Comparison of ENCODE assay signal across 7 mouse cellular contexts in the genomic region with DNA sequence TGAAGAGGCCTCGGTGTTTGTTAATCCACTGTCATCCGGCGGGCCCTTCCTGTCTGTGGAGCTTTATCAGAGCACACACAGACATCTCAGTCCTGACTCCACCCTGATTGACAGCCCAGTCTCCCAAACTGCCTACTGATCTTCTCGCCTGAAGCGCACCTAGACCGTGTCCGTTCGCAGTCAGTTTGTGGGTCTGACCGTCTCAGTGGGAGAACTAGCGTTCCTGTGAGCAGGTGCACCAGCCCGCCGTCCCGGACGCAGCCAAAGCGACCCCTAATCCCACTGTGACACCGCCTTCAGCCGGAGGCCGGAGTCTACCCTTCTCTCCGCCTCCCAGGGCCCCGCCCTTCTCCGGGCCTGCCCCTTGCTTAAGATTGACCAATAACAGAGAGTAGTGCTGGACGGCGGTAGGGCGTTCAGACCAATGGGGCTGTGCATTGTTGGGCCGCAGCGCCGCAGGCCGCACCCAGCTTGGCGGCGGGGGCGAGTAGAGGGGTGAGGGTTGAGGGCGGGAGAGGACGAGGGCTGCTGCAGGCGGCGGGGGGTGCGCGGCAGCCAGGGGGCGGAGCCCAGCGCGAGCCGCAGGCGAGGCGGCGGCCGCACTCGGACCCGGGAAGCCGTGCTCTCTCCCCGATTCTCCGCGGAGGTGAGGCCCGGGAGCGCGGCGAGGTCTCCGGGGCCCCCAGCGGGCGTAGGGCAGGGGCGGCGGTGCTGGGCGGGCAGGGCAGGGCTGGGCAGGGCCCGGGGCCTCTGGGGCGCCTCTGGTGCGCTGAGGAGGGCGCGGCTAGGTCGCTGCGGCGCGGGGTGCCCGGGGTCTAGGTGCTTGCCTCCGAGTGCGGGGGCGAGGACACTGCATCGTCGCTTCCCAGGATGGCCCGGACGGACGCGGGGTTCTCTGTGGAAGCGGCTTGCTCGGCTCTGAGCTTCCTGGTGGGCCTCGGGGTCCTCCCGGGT. TPM values are rescaled to one million over a fixed set of nuclear protein-coding genes. Genes with fewer than 3 reads are reported as not detected.
DNase-seq lines count a peak whose midpoint lies in the region; ATAC-seq lines count a peak whose summit lies in the region.

Add1 (plus strand) TSS at position 397 of the 954 bp plus-strand sequence.

- peaks cover 6% of the 10 kb centered on the region for H3K4me1 ChIP-seq in intestine, embryonic 15.5 days (replicated peaks)
- peaks cover 20% of the 10 kb centered on the region for H3K4me1 ChIP-seq in midbrain, embryonic 10.5 days

- H3K4me2 ChIP-seq in intestine, embryonic 15.5 days (replicated peaks), result peak within 1 kb of the TSS; percentile 63

- H3K9me3 ChIP-seq in intestine, embryonic 15.5 days, result no peaks in the 10 kb centered on the region
- no peaks in the 10 kb centered on the region for H3K9me3 ChIP-seq in midbrain, embryonic 10.5 days (replicated peaks)

- no peaks in the 10 kb centered on the region for H3K36me3 ChIP-seq in intestine, embryonic 15.5 days
- H3K36me3 ChIP-seq in midbrain, embryonic 10.5 days, result peaks cover 13% of the 10 kb centered on the region

- WGBS in intestine, embryonic 15.5 days, result under 1% methylated on average over 75 of the region's 84 CpGs
- WGBS in midbrain, embryonic 10.5 days, result under 1% methylated on average over 84 of the region's 84 CpGs

- peak; percentile 99 for DNase-seq in adrenal gland, adult 2 months
- peak; percentile 95 for DNase-seq in embryo, embryonic 11.5 days (ENCODE audit: low read depth, low spot score)
- DNase-seq in gastrocnemius, postnatal 36 days, result peak; percentile 94 to 95
- DNase-seq in left cerebral cortex, postnatal 25 days (ENCODE audit: low spot score in 2 of 2), result peak; percentile 97 to 98
- DNase-seq in midbrain, embryonic 10.5 days (ENCODE audit: low spot score), result peak; percentile 97
- peak; percentile 89 for DNase-seq in right cerebral cortex, postnatal 4 days

- intact Hi-C loops in gastrocnemius, postnatal 36 days (cut with DNase I), result loop anchor here (5.0 kb wide), 1 partner anchor 56 kb away; no protein-coding TSS in a partner anchor
- intact Hi-C loops in left cerebral cortex, postnatal 25 days (cut with DNase I), result loop anchor here (1.0 to 2.0 kb wide), 2 partner anchors 55 to 63 kb away; no protein-coding TSS in a partner anchor

- ATAC-seq in intestine, embryonic 15.5 days, result peak; percentile 99

- peak within 1 kb of the TSS; percentile 91 for H3K27ac ChIP-seq in intestine, embryonic 15.5 days
- peak within 1 kb of the TSS; percentile 99 for H3K27ac ChIP-seq in midbrain, embryonic 10.5 days (replicated peaks)

- H3K9ac ChIP-seq in intestine, embryonic 15.5 days, result peak within 1 kb of the TSS; percentile 95

- peak within 1 kb of the TSS; percentile 88 for H3K4me3 ChIP-seq in intestine, embryonic 15.5 days (replicated peaks)
- peak within 1 kb of the TSS; percentile 99 for H3K4me3 ChIP-seq in midbrain, embryonic 10.5 days

- H3K27me3 ChIP-seq in intestine, embryonic 15.5 days (replicated peaks), result no peaks in the 10 kb centered on the region
- no peaks in the 10 kb centered on the region for H3K27me3 ChIP-seq in midbrain, embryonic 10.5 days (ENCODE audit: low read depth, poor library complexity, severe bottlenecking)

RNA-seq across cellular contexts. Expression of gene Add1, which starts in this region (rescaled TPM):
- 100 to 1,000 TPM; 160 to 168 TPM for total RNA-seq in adrenal gland, adult 2 months (2021)
- polyA plus RNA-seq in adrenal gland, adult 2 months (2012; rRNA removed), result 123 and 134 TPM in 2 replicates
- 10 to 100 TPM; 58.7 to 67.4 TPM for total RNA-seq in gastrocnemius, postnatal 36 days (2021)
- polyA plus RNA-seq in intestine, embryonic 15.5 days (2015; fragmentation: Nextera tagmentation; extraction: Ambion mirVana), result 141 and 149 TPM in 2 replicates
- 100 to 1,000 TPM; 415 to 423 TPM for total RNA-seq in left cerebral cortex, postnatal 25 days (2021)
- polyA plus RNA-seq in midbrain, embryonic 10.5 days (2016; fragmentation: Nextera tagmentation; extraction: Ambion mirVana), result 166 and 195 TPM in 2 replicates

Comparison
In these comparisons a context has a peak if more than half of its experiments do, and no peak if none do; other contexts are left out.
1. Peak in every context shown above with its lines: DNase-seq, ATAC-seq, H3K4me3 ChIP-seq and H3K27ac ChIP-seq.